Mouse (Mus musculus): ENCODE results near the gene Cnpy1. TPM values are rescaled to one million over a fixed set of nuclear protein-coding genes. Genes with fewer than 3 reads are reported as not detected.

Gene Cnpy1
- polyA plus RNA-seq, 2 experiments, result 0.09 TPM; not detected in 1

GRCm38 (mm10) chr5:28265653-28266052 lies 20.0 kb upstream of the Cnpy1 start:
- H3K36me3 ChIP-seq (replicated peaks; ENCODE audit: control insufficient read depth, insufficient read depth, low read depth), result no peaks in the 10 kb centered on the region
- no peak overlapping the region for H3K4me3 ChIP-seq (ENCODE audit: insufficient read depth in 1 of 2, low read depth in 2 of 2, low read length in 2 of 2)
- H3K9me3 ChIP-seq (ENCODE audit: control insufficient read depth, low read length), result no peaks in the 10 kb centered on the region
- ATAC-seq (ENCODE audit: insufficient read depth) (no peak), DNase-seq (ENCODE audit: low read depth in 3 of 3, low spot score in 3 of 3) (no peak)
- no peak overlapping the region for H3K4me2 ChIP-seq (ENCODE audit: low read depth)
- H3K27ac ChIP-seq, result no peak overlapping the region
- peaks cover 7 to 18% of the 10 kb centered on the region in 2 experiments; a peak in 3 of 4 replicates for H3K4me1 ChIP-seq (replicated peaks; ENCODE audit: control insufficient read depth in 2 of 2, insufficient read depth in 2 of 2, low read length in 1 of 2)
- H3K27me3 ChIP-seq (ENCODE audit: control insufficient read depth, insufficient read depth, low read length), result no peaks in the 10 kb centered on the region
- no peak overlapping the region for H3K9ac ChIP-seq (replicated peaks)
- TF ChIP-seq CTCF (IDR thresholded peaks at IDR 0.05; ENCODE audit: low read depth) (no peak), EP300 (IDR thresholded peaks at IDR 0.05; ENCODE audit: low read depth) (no peak)

- ATAC-seq (ENCODE audit: insufficient read depth), result no peak
- Histone ChIP-seq H3K9me3 (ENCODE audit: control insufficient read depth, low read length) (no peaks in the 10 kb centered on the region), H3K27ac (no peak overlapping the region), H3K4me2 (ENCODE audit: low read depth) (no peak overlapping the region), H3K9ac (replicated peaks) (no peak overlapping the region), H3K4me3 (ENCODE audit: insufficient read depth in 1 of 2, low read depth in 2 of 2, low read length in 2 of 2) (no peak overlapping the region), H3K27me3 (ENCODE audit: control insufficient read depth, insufficient read depth, low read length) (no peaks in the 10 kb centered on the region), H3K4me1 (replicated peaks; ENCODE audit: control insufficient read depth in 2 of 2, insufficient read depth in 2 of 2, low read length in 1 of 2) (peaks cover 0 to 3% of the 10 kb centered on the region in 2 experiments; a peak in 2 of 4 replicates), H3K36me3 (replicated peaks; ENCODE audit: control insufficient read depth, insufficient read depth, low read depth) (no peaks in the 10 kb centered on the region)
- 33% methylated on average over 1 of the region's 1 CpGs for WGBS (ENCODE audit: insufficient replicate concordance)
- TF ChIP-seq EP300 (IDR thresholded peaks at IDR 0.05; ENCODE audit: low read depth) (no peak), CTCF (IDR thresholded peaks at IDR 0.05; ENCODE audit: low read depth) (no peak)
- DNase-seq (ENCODE audit: low read depth in 3 of 3, low spot score in 3 of 3), result no peak
Measured at GRCm38 (mm10) chr5:28263852-28264251, 18.2 kb upstream of the Cnpy1 start.

- DNase-seq (ENCODE audit: low read depth in 3 of 3, low spot score in 3 of 3), result no peak
- Histone ChIP-seq H3K9me3 (ENCODE audit: control insufficient read depth, low read length) (no peaks in the 10 kb centered on the region), H3K27ac (no peak overlapping the region), H3K4me1 (replicated peaks; ENCODE audit: control insufficient read depth in 2 of 2, insufficient read depth in 2 of 2, low read length in 1 of 2) (no peaks in the 10 kb centered on the region), H3K36me3 (replicated peaks; ENCODE audit: control insufficient read depth, insufficient read depth, low read depth) (no peaks in the 10 kb centered on the region), H3K4me2 (ENCODE audit: low read depth) (no peak overlapping the region), H3K27me3 (ENCODE audit: control insufficient read depth, insufficient read depth, low read length) (no peaks in the 10 kb centered on the region), H3K9ac (replicated peaks) (no peak overlapping the region), H3K4me3 (ENCODE audit: insufficient read depth in 1 of 2, low read depth in 2 of 2, low read length in 2 of 2) (no peak overlapping the region)
- WGBS (ENCODE audit: insufficient replicate concordance), result 55% methylated on average over 5 of the region's 5 CpGs
- ATAC-seq (ENCODE audit: insufficient read depth), result no peak
- no peak for TF ChIP-seq CTCF (IDR thresholded peaks at IDR 0.05; ENCODE audit: low read depth)
- TF ChIP-seq EP300 (IDR thresholded peaks at IDR 0.05; ENCODE audit: low read depth), result no peak
Measured at GRCm38 (mm10) chr5:28262070-28262469, 16.5 kb upstream of the Cnpy1 start.

GRCm38 (mm10) chr5:28259939-28260338 lies 14.3 kb upstream of the Cnpy1 start:
- 65% methylated on average over 1 of the region's 1 CpGs for WGBS (ENCODE audit: insufficient replicate concordance)
- no peaks in the 10 kb centered on the region for H3K36me3 ChIP-seq (replicated peaks; ENCODE audit: control insufficient read depth, insufficient read depth, low read depth)
- no peaks in the 10 kb centered on the region for H3K4me1 ChIP-seq (replicated peaks; ENCODE audit: control insufficient read depth in 2 of 2, insufficient read depth in 2 of 2, low read length in 1 of 2)
- no peaks in the 10 kb centered on the region for H3K27me3 ChIP-seq (ENCODE audit: control insufficient read depth, insufficient read depth, low read length)
- TF ChIP-seq EP300 (IDR thresholded peaks at IDR 0.05; ENCODE audit: low read depth), result no peak
- no peak for TF ChIP-seq CTCF (IDR thresholded peaks at IDR 0.05; ENCODE audit: low read depth)
- H3K4me3 ChIP-seq (ENCODE audit: insufficient read depth in 1 of 2, low read depth in 2 of 2, low read length in 2 of 2), result no peak overlapping the region
- no peak overlapping the region for H3K27ac ChIP-seq
- DNase-seq (ENCODE audit: low read depth in 3 of 3, low spot score in 3 of 3) (no peak), ATAC-seq (ENCODE audit: insufficient read depth) (no peak)
- H3K9me3 ChIP-seq (ENCODE audit: control insufficient read depth, low read length), result no peaks in the 10 kb centered on the region
- H3K9ac ChIP-seq (replicated peaks), result no peak overlapping the region
- H3K4me2 ChIP-seq (ENCODE audit: low read depth), result no peak overlapping the region

- WGBS (ENCODE audit: insufficient replicate concordance), result 6% methylated on average over 1 of the region's 1 CpGs
- H3K4me3 ChIP-seq (ENCODE audit: insufficient read depth in 1 of 2, low read depth in 2 of 2, low read length in 2 of 2), result no peak overlapping the region
- DNase-seq (ENCODE audit: low read depth in 3 of 3, low spot score in 3 of 3), result no peak
- H3K9ac ChIP-seq (replicated peaks), result no peak overlapping the region
- no peak overlapping the region for H3K4me2 ChIP-seq (ENCODE audit: low read depth)
- H3K4me1 ChIP-seq (replicated peaks; ENCODE audit: control insufficient read depth in 2 of 2, insufficient read depth in 2 of 2, low read length in 1 of 2), result no peaks in the 10 kb centered on the region
- H3K27me3 ChIP-seq (ENCODE audit: control insufficient read depth, insufficient read depth, low read length), result no peaks in the 10 kb centered on the region
- no peaks in the 10 kb centered on the region for H3K9me3 ChIP-seq (ENCODE audit: control insufficient read depth, low read length)
- no peak overlapping the region for H3K27ac ChIP-seq
- no peak for ATAC-seq (ENCODE audit: insufficient read depth)
- no peaks in the 10 kb centered on the region for H3K36me3 ChIP-seq (replicated peaks; ENCODE audit: control insufficient read depth, insufficient read depth, low read depth)
- TF ChIP-seq CTCF (IDR thresholded peaks at IDR 0.05; ENCODE audit: low read depth), result no peak
- TF ChIP-seq EP300 (IDR thresholded peaks at IDR 0.05; ENCODE audit: low read depth), result no peak
Measured at GRCm38 (mm10) chr5:28259385-28259784, 13.8 kb upstream of the Cnpy1 start.

Data from liver, embryonic 14.5 days (tissue).